Mouse (Mus musculus) olfactory bulb, adult 2 months (tissue): ENCODE data around the gene Ldlrad3.

Experiments
- CTCF ChIP-seq: fragments of 200-500 bp; IDR thresholded peaks from 2 replicates; pipeline ENCODE4 v1.5.1; 2012; ENCODE audit warnings: low read depth, mild to moderate bottlenecking, low read length, moderate library complexity; ENCODE audit not compliant: insufficient read depth
- POLR2A ChIP-seq: fragments of 200-500 bp; IDR thresholded peaks from 2 replicates; pipeline ENCODE4 v1.6.1; 2012; ENCODE audit warnings: mild to moderate bottlenecking, low read depth, low read length, moderate library complexity; ENCODE audit not compliant: insufficient read depth

DNA sequence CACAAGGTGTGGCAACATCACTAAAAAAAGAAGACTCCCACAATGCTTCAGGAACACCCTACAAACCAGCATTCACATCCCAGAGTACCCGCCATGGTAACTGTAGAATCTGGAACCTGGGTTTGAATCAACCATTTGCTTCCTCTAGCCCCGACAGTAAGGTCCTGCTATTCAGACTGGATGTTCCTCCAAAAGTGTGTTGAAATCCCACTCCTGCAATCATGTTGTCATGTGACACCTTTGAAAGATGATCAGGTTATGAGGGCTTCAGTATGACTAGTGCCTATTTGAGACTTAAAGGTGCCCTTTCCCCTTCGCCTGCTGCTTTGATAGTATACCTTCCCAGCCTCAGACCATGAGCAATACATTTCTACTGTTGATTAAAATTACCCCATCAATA is 28.6 kb downstream of the Ldlrad3 start:
- TF ChIP-seq CTCF (no peak), POLR2A (no peak)
